Mouse (Mus musculus) megakaryocyte, embryonic 14.5 days (primary cell): ENCODE results near the gene Prcd.

Experiments used
- FLI1 ChIP-seq: IDR thresholded peaks from 2 replicates; pipeline ENCODE4 v1.6.1; 2012; ENCODE audit warnings: low read length, inconsistent platforms, mixed read lengths
- GATA1 ChIP-seq: IDR thresholded peaks from 3 replicates; pipeline ENCODE4 v1.6.1; 2012; ENCODE audit warnings: mixed read lengths, low read length, inconsistent platforms, borderline replicate concordance

GRCm38 (mm10) chr11:116625081-116626000, 28.0 kb upstream of the Prcd start:
- TF ChIP-seq GATA1 (no peak), FLI1 (no peak)
